Mouse (Mus musculus): ENCODE results near the gene Dhdh. TPM values are rescaled to one million over a fixed set of nuclear protein-coding genes. Genes with fewer than 3 reads are reported as not detected.

The Dhdh gene
- polyA plus RNA-seq, 1 experiment = 190 TPM

GRCm38 (mm10) chr7:45457204-45458060 is 31.2 kb downstream of the Dhdh start:
- Histone ChIP-seq H3K27ac (replicated peaks; ENCODE audit: low read depth, low read length) (peak overlapping the region; percentile 53), H3K4me1 (ENCODE audit: control insufficient read depth, insufficient read depth, insufficient read length, low read length) (peaks cover 5% of the 10 kb centered on the region), H3K4me3 (ENCODE audit: insufficient read depth, low read depth, low read length) (peak overlapping the region; percentile 100)

- Histone ChIP-seq H3K4me1 (ENCODE audit: control insufficient read depth, insufficient read depth, insufficient read length, low read length) (peaks cover 5% of the 10 kb centered on the region), H3K4me3 (ENCODE audit: insufficient read depth, low read depth, low read length) (peak overlapping the region; percentile 100; the same call in 1 of the 2 replicates), H3K27ac (replicated peaks; ENCODE audit: low read depth, low read length) (peak overlapping the region; percentile 53)
Observed at GRCm38 (mm10) chr7:45456721-45457203, 31.8 kb downstream of the Dhdh start.

GRCm38 (mm10) chr7:45455932-45456696 is 32.5 kb downstream of the Dhdh start:
- Histone ChIP-seq H3K27ac (replicated peaks; ENCODE audit: low read depth, low read length) (0 out of 2 replicates have a peak overlapping the region, but pooled peaks have one; percentile 53), H3K4me3 (ENCODE audit: insufficient read depth, low read depth, low read length) (no peak overlapping the region)

GRCm38 (mm10) chr7:45454971-45455370 is 33.6 kb downstream of the Dhdh start:
- Histone ChIP-seq H3K27ac (replicated peaks; ENCODE audit: low read depth, low read length) (no peak overlapping the region), H3K4me3 (ENCODE audit: insufficient read depth, low read depth, low read length) (no peak overlapping the region), H3K4me1 (ENCODE audit: control insufficient read depth, insufficient read depth, insufficient read length, low read length) (peaks cover 3% of the 10 kb centered on the region)

More at GRCm38 (mm10) chr7:45455932-45456696, 32.5 kb downstream of the Dhdh start:
- H3K4me1 ChIP-seq (ENCODE audit: control insufficient read depth, insufficient read depth, insufficient read length, low read length) = peaks cover 5% of the 10 kb centered on the region

- Histone ChIP-seq H3K4me3 (ENCODE audit: insufficient read depth, low read depth, low read length) (no peak overlapping the region), H3K4me1 (ENCODE audit: control insufficient read depth, insufficient read depth, insufficient read length, low read length) (peaks cover 3% of the 10 kb centered on the region; the same call in 1 of the 2 replicates), H3K27ac (replicated peaks; ENCODE audit: low read depth, low read length) (no peak overlapping the region)
Observed at GRCm38 (mm10) chr7:45451344-45451982, 37.1 kb downstream of the Dhdh start.

- Histone ChIP-seq H3K27ac (replicated peaks; ENCODE audit: low read depth, low read length) (no peak overlapping the region), H3K4me1 (ENCODE audit: control insufficient read depth, insufficient read depth, insufficient read length, low read length) (no peaks in the 10 kb centered on the region)
Observed at GRCm38 (mm10) chr7:45449974-45450373, 38.6 kb downstream of the Dhdh start.

GRCm38 (mm10) chr7:45447325-45447990 is 41.1 kb downstream of the Dhdh start:
- Histone ChIP-seq H3K27ac (replicated peaks; ENCODE audit: low read depth, low read length) (no peak overlapping the region), H3K4me1 (ENCODE audit: control insufficient read depth, insufficient read depth, insufficient read length, low read length) (no peaks in the 10 kb centered on the region), H3K4me3 (ENCODE audit: insufficient read depth, low read depth, low read length) (no peak overlapping the region)

More at GRCm38 (mm10) chr7:45449974-45450373, 38.6 kb downstream of the Dhdh start:
- H3K4me3 ChIP-seq (ENCODE audit: insufficient read depth, low read depth, low read length) = no peak overlapping the region

- H3K4me1 ChIP-seq (ENCODE audit: control insufficient read depth, insufficient read depth, insufficient read length, low read length) = no peaks in the 10 kb centered on the region
- no peak overlapping the region for H3K4me3 ChIP-seq (ENCODE audit: insufficient read depth, low read depth, low read length)
- H3K27ac ChIP-seq (replicated peaks; ENCODE audit: low read depth, low read length) = no peak overlapping the region
Observed at GRCm38 (mm10) chr7:45446589-45446988, 42.0 kb downstream of the Dhdh start.

- H3K27ac ChIP-seq (replicated peaks; ENCODE audit: low read depth, low read length) = no peak overlapping the region
- no peak overlapping the region for H3K4me3 ChIP-seq (ENCODE audit: insufficient read depth, low read depth, low read length)
- no peaks in the 10 kb centered on the region for H3K4me1 ChIP-seq (ENCODE audit: control insufficient read depth, insufficient read depth, insufficient read length, low read length)
Observed at GRCm38 (mm10) chr7:45443526-45444420, 44.8 kb downstream of the Dhdh start.

- no peak within 1 kb of the TSS; the same call in 1 of the 2 replicates for H3K27ac ChIP-seq (replicated peaks; ENCODE audit: low read depth, low read length)
- H3K4me1 ChIP-seq (ENCODE audit: control insufficient read depth, insufficient read depth, insufficient read length, low read length) = peaks cover 14% of the 10 kb centered on the region
- no peak within 1 kb of the TSS for H3K4me3 ChIP-seq (ENCODE audit: insufficient read depth, low read depth, low read length)
Observed at GRCm38 (mm10) chr7:45437521-45438276, 50.9 kb downstream of the Dhdh start, which contains the start of gene Ruvbl2. Gene Ruvbl2 (minus strand): TSS chr7:45438096.

- Histone ChIP-seq H3K4me1 (ENCODE audit: control insufficient read depth, insufficient read depth, insufficient read length, low read length) (peaks cover 14% of the 10 kb centered on the region), H3K4me3 (ENCODE audit: insufficient read depth, low read depth, low read length) (no peak overlapping the region), H3K27ac (replicated peaks; ENCODE audit: low read depth, low read length) (no peak overlapping the region)
Observed at GRCm38 (mm10) chr7:45437046-45437445, 51.6 kb downstream of the Dhdh start.

- Histone ChIP-seq H3K4me3 (ENCODE audit: insufficient read depth, low read depth, low read length) (peak overlapping the region; percentile 76), H3K27ac (replicated peaks; ENCODE audit: low read depth, low read length) (peak overlapping the region; percentile 95; the same call in 1 of the 2 replicates), H3K4me1 (ENCODE audit: control insufficient read depth, insufficient read depth, insufficient read length, low read length) (peaks cover 14% of the 10 kb centered on the region)
Observed at GRCm38 (mm10) chr7:45436444-45436843, 52.2 kb downstream of the Dhdh start.

- Histone ChIP-seq H3K4me3 (ENCODE audit: insufficient read depth, low read depth, low read length) (peak overlapping the region; percentile 76), H3K27ac (replicated peaks; ENCODE audit: low read depth, low read length) (peak overlapping the region; percentile 95), H3K4me1 (ENCODE audit: control insufficient read depth, insufficient read depth, insufficient read length, low read length) (peaks cover 14% of the 10 kb centered on the region)
Observed at GRCm38 (mm10) chr7:45435038-45435437, 53.6 kb downstream of the Dhdh start.
